Mouse (Mus musculus): Measurements from ENCODE around the gene Tet3. TPM values are rescaled to one million over a fixed set of nuclear protein-coding genes. Genes with fewer than 3 reads are reported as not detected.

Tet3 gene
- polyA plus RNA-seq, 1 experiment from 2014 or later = 11.4 TPM

DNA sequence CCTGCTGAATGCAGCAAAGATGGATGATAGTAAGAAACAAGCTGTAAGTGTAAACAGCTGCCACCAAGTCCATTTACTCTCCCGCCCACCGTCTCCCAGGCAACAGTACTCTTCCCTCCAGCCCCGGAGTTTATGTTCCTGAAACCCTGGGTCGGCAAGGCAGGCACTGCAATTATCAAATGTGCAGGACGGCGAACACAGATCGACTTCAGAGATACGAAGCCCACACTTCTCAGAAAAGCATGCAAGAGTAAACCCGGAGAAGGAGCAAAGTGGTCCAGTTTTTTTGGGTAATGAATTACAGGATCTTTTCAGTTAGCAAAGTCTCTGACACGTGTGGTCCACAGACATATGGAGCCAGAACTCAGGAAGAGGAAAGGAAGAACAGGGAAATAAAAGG is 142.9 kb downstream of the Tet3 start:
- 3% methylated on average over 10 of the region's 10 CpGs for WGBS (ENCODE audit: insufficient replicate concordance)
- peaks cover 66% of the 10 kb centered on the region for H3K4me1 ChIP-seq (replicated peaks)
- no peaks in the 10 kb centered on the region for H3K27me3 ChIP-seq
- H3K4me2 ChIP-seq = peak overlapping the region; percentile 87
- H3K36me3 ChIP-seq (replicated peaks) = peaks cover 26% of the 10 kb centered on the region
- peak overlapping the region; percentile 85 for H3K27ac ChIP-seq (replicated peaks)
- ATAC-seq (ENCODE audit: insufficient read depth) = no peak
- no peaks in the 10 kb centered on the region for H3K9me3 ChIP-seq (replicated peaks)
- peak overlapping the region; percentile 87 for H3K9ac ChIP-seq
- peak overlapping the region; percentile 88 for H3K4me3 ChIP-seq (replicated peaks)

DNA sequence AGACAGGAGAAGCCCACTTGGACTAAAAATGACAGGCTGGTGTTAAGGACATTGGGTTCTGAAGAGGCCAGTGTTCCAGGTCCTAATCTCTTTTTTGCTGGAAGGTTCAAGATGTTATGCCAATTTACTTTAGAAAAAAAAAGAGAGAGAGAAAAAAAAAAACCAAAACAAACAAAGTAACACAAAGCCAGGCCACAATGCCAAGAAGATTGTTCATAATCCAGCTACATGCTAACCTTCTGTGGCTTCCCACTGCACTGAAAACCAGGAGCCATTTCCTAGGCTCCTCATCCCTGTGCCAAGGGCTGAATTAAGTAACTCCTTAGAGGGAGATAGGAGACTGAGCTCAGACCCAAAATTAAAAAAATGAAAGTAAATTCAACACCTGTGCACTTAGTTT is 143.6 kb downstream of the Tet3 start:
- Histone ChIP-seq H3K9me3 (replicated peaks) (no peaks in the 10 kb centered on the region), H3K27ac (replicated peaks) (peak overlapping the region; percentile 85), H3K4me1 (replicated peaks) (peaks cover 71% of the 10 kb centered on the region), H3K4me3 (replicated peaks) (peak overlapping the region; percentile 88), H3K27me3 (no peaks in the 10 kb centered on the region), H3K9ac (peak overlapping the region; percentile 39), H3K36me3 (replicated peaks) (peaks cover 33% of the 10 kb centered on the region), H3K4me2 (peak overlapping the region; percentile 87)
- no peak for ATAC-seq (ENCODE audit: insufficient read depth)

DNA sequence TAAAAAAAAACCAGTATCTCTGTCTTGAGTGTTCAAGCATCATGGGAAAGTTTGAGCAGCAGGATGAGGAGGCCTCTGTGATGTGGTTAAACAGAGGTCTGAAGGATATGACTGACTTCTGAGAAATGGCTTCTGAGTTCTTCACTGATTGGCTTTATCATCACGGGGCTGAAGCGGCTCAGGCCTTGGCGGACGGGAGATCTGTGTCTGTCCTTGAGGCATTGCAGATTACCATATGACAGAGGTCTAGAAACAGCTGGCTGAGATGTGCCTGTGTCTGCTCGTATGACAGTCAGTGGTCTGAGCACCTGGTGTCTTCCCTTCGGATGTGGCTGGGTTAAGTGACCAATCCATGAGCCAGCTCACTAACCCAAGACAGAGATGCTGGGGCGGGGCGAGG is 146.4 kb downstream of the Tet3 start:
- Histone ChIP-seq H3K9ac (no peak overlapping the region), H3K27ac (replicated peaks) (peak overlapping the region; percentile 69), H3K4me3 (replicated peaks) (no peak overlapping the region), H3K9me3 (replicated peaks) (no peaks in the 10 kb centered on the region), H3K36me3 (replicated peaks) (peaks cover 60% of the 10 kb centered on the region), H3K27me3 (no peaks in the 10 kb centered on the region), H3K4me2 (peak overlapping the region; percentile 40; the same call in 1 of the 2 replicates), H3K4me1 (replicated peaks) (peaks cover 62% of the 10 kb centered on the region)
- ATAC-seq (ENCODE audit: insufficient read depth) = peak; percentile 22
- 33% methylated on average over 8 of the region's 8 CpGs for WGBS (ENCODE audit: insufficient replicate concordance)

Small RNA genes lying within 50 kb of the gene (microRNA-seq; reads per million reads assigned to microRNA genes)
- not detected for gene Mir6374

Other genes with a start within 250 kb of the Tet3 start
- 1.1 TPM in 2 replicates for gene Slc4a5, start 239.3 kb downstream of the Tet3 start, polyA plus RNA-seq (2015; fragmentation: Nextera tagmentation; extraction: Ambion mirVana)
- gene Mthfd2, start 133.2 kb downstream of the Tet3 start, polyA plus RNA-seq (2015; fragmentation: Nextera tagmentation; extraction: Ambion mirVana) = 61.6 and 67.8 TPM in 2 replicates
- 34.9 and 35.9 TPM in 2 replicates for gene Mob1a, start 133.1 kb downstream of the Tet3 start, polyA plus RNA-seq (2015; fragmentation: Nextera tagmentation; extraction: Ambion mirVana)
- gene Bola3, start 109.9 kb downstream of the Tet3 start, polyA plus RNA-seq (2015; fragmentation: Nextera tagmentation; extraction: Ambion mirVana) = 204 and 248 TPM in 2 replicates
- gene Dguok, start 47.9 kb upstream of the Tet3 start, polyA plus RNA-seq (2015; fragmentation: Nextera tagmentation; extraction: Ambion mirVana) = 26.4 and 28.4 TPM in 2 replicates
- gene Actg2, start 77.2 kb upstream of the Tet3 start, polyA plus RNA-seq (2015; fragmentation: Nextera tagmentation; extraction: Ambion mirVana) = 4.1 and 7.2 TPM in 2 replicates
- gene Stambp, start 113.6 kb upstream of the Tet3 start, polyA plus RNA-seq (2015; fragmentation: Nextera tagmentation; extraction: Ambion mirVana) = 8.9 and 9.6 TPM in 2 replicates
- 10.5 and 17.6 TPM in 2 replicates for gene Clec4f, start 197.1 kb upstream of the Tet3 start, polyA plus RNA-seq (2015; fragmentation: Nextera tagmentation; extraction: Ambion mirVana)
- gene Cd207, start 218.8 kb upstream of the Tet3 start, polyA plus RNA-seq (2015; fragmentation: Nextera tagmentation; extraction: Ambion mirVana) = 0.85 and 0.92 TPM in 2 replicates